Mouse (Mus musculus) right cerebral cortex, adult 2 months (tissue): ENCODE results near the gene Gsx2.

Experiments
- DNase-seq, 2 experiments: peaks; one replicate each; pipeline ENCODE4 v3.0.0; 2021 to 2022; ENCODE audit warnings: low spot score in 2 of 2

The Gsx2 gene

DNA sequence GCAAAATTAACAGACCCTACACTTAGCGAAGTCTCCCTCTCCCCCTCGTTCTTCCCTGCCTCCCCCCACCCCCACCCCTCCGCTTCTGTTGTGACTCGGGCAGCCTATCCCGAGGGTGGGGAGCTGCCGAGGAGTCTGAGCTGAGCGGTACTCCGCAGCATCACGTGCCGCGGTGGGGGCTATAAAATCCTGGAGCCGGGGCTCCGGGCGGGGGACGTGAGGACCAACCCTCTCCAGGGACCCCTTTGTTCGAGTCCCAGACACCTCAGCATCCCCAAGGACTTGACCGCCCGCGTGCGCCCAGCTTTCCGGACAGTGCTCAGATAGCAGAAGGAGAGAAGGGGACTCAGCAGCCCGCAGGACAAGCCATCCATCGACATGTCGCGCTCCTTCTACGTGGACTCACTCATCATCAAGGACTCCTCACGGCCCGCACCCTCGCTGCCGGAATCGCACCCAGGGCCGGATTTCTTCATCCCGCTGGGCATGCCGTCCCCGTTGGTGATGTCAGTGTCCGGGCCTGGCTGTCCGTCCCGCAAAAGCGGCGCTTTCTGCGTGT, at the start of gene Gsx2:
Gene Gsx2, plus strand, starts transcription at position 219 of the 559 bp plus-strand sequence.
- DNase-seq: no peak

DNA sequence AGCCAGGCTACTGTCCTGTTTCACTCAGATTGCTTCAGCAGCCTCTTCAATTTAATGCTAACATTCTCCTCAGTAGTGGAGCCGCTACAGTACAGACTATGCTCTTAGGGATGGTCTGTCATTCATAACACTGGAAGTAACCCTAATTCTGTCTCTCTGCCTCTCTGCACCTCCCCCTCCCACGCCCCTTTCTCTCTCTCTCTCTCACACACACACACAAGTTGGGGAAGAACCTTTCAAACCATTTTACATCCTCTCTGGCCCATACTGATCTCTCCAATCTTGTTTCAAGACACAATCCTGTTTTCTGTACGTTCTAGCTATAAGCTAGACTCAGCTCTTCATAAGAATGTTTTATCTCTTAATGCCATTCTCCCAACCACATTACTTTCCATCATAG, 39.9 kb upstream of the Gsx2 start:
- DNase-seq: no peak

DNA sequence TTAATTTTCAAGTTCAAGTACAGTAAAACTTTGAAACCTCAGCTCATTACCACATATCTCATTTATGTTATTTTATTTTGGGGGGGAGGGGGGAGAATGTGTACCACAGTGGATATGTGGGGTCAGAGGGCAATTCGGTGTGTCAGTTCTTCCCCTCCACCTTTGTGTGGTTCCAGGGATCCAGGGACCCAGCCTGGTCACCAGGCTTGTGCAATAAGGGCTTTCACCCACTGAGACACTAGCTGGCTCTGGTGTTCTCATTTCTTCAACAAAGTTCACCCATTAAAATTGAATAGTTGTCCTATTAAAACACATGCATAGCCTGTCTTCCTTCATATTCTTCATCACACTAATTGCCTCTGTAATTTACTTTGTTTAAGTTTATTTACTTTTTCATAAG, 36.1 kb upstream of the Gsx2 start:
- DNase-seq: no peak

DNA sequence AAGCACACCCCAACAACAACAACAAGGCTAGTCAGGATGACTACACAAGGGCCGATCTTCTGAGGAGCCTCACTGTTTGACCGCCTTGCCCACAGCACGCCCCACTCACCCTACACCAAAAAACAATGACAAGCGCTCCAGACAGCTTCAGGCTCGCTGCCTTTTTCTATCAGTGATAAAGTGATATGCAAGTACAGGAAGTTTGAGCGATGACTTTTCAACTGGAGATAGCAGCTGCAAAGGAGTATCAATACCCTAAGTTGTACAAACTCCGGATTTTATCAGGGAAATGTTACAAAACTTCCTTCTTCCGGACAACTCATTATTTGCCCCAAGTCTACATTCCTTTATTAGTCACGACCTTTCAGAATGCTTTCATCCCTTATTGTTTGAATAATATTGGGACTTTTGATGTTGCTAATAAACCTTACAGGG, 32.4 kb upstream of the Gsx2 start:
- no peak for DNase-seq

DNA sequence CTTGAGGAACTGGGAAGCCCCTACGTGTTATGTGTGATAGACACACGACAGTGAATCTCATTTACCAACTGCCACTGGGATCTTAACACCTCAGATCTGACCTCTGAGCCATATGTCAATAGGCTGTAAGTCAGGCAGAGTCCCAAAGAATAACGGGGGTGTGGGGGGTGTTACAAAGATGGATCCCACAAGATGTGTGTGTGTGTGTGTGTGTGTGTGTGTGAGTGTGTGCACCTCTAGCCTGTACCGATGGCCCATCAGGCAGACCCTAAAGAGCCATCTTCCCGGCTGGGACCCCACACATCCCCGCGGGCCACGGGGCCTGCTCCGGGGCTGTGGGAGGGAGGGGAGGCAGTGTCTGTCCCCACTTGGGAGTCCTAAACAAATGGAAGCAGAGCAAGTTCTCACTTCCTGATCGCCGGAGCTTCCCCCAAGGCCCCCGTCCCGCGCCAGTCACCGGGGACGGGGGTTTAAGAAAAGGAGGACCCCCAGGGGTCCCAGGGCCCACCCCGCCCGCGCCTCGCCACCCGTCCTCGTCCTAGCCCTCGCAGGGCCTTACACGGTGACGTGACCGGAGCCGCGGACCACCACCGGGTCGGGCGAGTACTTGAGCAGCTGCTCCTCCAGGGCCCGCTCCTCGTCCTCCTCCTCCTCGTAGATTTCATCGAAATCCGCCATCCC, 31.6 kb upstream of the Gsx2 start:
- peak in 1 of 2 experiments; percentile 23 for DNase-seq

DNA sequence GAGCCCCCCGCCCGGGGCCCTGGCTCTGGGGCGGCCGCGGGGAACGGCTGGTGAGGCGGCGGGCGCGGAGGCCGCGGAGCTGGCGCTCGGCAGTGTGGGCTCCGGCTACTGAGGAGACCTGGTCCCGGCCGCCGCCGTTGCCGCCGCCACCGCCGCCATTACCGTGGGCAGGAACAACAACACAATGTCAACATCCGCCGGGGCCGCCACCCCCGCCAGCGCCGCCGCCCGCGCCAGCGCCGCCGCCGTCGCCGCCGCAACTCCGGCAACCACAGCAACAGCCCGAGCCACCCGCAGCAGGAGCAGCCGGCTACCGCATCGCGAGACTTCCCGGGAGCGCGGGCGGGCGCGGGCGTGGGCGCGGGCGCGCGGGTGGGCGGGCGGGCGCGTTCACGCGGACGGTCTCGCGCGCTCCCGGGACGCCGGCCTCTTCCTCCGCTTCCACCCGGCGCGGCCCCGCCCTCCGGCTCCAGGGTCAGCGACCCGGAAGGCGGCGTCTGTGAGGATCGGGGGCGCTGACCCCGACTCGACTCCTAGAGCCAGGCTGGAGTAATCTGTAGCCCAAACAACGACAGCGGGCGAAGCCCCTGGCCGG, 31.0 kb upstream of the Gsx2 start, which contains the start of gene Chic2:
Gene Chic2, minus strand, starts transcription at position 465 of the 595 bp plus-strand sequence.
- peak; percentile 66 to 71 for DNase-seq

DNA sequence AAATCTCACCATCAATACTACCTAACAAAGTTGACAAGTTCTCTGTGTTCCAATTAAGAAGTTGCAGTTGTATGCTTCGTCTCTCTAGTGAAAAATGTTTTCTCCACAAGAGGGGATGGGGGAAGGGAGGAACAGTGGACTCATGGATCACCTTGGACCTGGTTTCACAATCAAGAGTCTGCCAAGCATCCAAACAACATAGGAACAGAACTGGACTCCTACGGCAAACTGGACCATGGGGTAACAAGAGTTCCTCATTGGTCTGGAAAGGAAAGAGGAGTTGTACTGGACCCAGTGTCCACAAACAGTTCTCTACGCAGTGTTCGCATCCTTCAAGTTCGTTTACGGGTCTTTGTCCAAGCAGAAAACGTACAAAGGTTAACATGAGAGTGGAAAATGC, 30.0 kb upstream of the Gsx2 start:
- DNase-seq: no peak

DNA sequence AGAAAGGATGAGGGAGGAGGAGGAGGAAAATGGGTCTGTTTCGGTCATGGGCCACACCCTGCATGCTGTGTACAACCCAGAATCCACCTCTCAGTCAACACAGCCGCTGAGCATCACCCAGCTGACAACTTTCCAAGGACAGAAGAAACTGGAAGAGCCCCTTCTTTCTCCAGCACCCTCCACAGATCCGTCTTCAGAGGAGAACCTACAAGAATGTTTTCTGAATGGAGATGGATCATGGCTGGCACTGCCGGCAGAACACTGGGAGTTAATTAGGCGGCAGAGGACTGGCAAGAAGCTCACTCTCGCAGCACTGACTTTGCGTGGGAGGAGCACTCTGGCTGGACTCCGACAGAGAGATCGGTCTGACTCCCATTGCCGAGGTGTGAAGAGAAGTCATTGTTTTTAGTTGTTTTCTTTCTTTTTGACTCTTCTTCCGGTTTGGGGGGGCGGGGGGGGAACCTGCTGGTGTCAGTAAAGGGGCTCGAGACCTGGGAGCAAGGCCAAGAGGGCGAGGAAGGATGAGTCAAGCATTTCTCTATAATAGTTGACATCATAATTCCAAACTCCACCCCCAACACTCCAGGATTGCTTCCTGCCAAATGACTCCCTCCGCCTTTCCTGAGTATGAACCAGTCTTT, 28.6 kb upstream of the Gsx2 start:
- peak in 1 of 2 experiments; percentile 43 for DNase-seq

DNA sequence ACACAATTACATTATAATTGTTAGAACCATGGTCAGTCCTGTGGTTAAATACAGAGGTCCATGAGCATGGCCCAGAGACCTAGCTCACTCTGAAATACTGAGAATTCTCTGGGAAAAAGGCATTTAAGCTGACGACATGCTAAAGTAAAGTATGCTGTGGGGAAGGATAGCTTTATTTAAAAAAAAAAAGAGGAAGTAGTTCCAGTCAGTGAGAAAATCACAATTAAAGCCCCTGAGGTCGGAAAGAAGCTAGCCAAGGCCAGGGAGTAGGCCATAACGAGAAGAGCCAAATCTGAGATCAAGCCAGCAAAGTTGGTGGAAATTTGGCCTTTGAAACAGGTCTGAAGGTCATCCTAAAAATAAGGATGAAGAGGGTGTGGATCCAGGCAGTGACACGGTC, 24.3 kb upstream of the Gsx2 start:
- no peak for DNase-seq

DNA sequence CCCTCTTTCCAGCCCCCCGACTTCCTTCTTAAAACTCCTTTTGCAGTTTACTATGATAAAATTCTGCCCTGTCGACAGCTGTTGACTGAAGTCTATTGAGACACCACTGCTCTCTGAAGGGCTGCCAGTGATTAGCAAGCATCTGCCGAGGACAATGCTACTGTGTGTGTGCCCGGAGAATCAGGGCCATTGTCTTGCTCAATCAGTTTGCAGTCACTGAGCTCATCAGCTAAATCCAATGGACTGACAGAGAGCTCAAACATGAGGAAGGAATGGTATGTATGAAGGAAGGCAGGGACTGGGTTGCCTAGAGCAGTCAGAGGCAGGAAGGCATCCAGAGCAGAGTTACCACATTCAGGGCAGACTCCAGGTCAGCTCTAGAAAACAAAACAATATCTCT, 12.2 kb upstream of the Gsx2 start:
- no peak for DNase-seq

DNA sequence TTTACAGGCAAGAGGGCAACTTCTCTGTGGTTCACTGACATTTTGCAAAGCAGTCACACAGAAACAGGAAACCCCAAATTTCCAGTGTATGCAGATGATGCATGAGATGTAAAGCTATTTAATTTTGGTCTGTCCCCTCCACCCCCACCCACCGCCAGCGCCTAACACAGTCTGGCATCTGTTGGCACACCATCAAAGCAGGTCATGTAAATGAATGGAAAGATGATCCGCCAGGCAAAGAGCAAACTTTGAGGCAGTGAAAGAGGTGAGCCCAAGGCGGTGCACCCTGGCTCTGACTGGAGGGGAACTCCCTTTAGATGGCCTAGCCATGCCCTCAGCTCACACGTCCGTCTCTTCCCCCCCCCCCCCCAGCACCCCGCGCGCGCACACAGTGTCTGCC, 8.7 kb upstream of the Gsx2 start:
- DNase-seq: no peak

DNA sequence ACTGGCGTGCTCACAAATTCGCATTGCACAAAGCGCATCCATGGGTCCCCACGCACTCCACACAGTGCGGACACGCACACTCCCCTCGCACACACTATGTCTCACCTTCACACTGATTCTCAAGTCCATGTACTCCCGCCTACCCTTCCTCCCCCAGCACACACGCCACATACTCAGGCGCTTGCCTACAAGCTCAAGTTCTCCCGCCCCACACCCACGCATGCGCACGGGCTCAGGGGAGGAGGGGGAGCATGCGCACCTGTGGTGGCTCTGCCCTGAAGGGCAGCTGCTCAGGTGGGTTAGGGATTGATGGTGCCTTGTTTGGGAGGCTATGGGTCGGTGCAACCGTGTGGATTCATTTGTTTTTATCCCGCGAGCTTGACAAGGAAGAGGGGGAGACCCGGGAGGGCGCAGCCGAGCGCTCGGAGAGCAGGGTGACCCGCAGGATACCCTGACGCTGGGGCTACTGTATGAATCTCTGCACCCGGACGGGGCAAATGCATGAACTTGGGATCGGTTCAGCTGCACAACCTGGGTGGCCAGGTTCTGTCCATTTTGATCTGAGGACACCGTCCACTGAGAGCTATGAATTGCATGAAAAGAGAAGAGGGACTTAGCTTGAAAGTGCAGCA, 8.2 kb upstream of the Gsx2 start:
- DNase-seq: peak in 1 of 2 experiments; percentile 50

DNA sequence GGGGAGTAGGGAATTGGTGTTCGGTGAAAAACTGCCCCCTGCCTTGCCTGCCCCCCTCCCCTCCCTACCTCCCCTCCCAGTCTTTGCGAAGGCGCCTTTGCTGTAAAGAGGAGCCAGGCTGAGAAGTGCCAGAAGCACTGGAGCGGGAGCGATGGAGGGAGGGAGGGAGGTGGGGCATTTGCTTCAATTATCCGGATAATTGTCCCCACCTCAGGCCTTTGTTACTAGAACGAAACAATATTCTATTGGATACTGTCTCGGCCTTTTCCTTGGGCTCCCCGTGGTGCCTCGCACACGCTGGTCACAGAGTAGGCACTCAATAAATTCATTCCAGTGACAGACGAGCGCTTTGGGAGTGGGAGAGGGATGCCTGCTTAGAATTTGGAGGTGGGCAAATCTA, 5.3 kb upstream of the Gsx2 start:
- DNase-seq: no peak

DNA sequence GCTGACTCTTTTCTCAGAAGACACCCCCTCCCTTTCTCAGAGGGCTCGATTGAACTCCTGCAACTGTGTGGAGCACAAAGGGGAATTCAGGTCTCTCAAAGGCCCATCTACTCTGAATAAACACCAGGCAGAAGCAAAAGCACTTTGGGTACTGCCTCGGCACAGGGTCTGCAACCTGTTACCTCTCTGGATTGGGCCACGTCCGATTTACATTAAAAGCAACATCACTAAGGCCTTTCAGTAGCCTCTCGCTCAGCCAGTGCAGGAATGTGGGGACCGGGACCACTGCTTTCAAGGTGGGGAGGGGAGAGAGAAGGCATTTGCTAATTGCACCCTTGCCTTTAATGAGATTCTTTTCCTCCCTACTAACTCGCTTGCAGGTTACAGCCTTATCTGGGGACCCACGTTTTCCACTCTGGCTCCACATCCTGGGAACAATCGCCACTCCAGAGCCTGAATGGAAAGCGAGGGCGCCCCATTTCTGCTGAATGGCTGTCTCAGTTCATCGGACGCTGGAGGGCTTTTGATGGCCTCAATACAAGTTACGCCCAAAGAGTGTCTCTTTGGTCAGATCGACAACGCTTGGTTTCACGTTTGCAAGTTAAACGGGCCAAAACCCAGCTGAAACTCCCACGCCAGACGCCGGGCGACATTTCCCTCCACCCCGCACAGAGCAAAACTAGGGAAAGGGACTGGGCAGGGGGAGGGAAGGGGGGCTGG, 4.6 kb upstream of the Gsx2 start:
- DNase-seq: no peak

DNA sequence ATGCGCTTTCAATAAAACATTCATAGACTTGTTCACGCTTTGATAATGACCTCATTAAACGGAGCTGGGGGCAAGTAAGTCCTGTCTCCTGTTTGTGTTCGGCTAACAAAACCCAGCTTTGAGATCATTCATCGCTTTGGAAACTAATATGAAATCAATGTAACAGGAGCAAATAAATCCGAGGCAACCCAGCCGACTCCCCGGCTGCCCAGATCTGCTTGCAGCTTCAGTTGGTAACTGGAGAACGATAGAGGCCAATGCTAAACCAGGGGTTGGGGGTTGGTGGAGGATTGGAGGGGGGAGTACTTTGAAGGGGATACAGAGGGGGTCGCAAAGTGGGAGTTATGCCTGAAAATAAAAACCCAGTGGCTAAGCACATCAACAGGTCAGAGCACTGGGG, 3.5 kb upstream of the Gsx2 start:
- DNase-seq: no peak

DNA sequence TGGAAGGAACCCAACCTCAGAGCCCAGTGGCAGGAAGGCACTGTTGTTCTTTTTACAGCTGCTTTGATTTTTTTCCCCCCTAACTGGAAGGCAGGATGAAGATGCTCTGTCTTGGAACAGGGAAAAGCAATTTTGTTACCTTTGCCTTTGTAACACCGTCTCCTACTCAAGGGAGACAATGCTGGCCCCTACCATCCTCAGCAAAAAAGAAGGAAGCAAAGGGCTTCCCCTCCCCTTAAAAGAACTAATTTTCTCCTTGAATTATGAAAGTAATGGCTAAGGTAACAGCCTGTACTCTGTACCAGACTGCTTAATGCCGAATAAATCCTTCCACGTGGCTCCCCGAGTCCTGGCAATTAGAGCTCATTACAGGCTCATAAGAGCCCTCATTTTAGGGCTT, 2.9 kb upstream of the Gsx2 start:
- no peak for DNase-seq

DNA sequence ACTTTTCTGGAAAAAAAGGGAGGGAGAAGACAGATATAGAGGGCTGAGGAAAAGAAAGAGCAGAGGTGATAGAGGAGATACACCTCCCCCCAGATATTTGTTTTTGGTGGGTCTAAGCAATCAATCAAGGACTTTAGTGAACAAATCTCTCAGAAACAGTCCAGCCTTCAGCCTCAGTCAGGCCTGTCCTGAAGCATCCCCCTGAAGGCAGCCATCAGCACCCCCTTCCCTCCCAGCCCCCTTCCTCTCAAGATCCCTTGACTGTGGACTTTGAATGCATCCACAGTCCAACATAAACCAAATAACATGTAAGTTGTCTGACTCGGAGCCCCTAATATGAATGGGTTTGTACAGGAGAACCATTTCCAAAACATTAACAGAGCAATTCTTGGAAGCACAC, 2.2 kb upstream of the Gsx2 start:
- no peak for DNase-seq

DNA sequence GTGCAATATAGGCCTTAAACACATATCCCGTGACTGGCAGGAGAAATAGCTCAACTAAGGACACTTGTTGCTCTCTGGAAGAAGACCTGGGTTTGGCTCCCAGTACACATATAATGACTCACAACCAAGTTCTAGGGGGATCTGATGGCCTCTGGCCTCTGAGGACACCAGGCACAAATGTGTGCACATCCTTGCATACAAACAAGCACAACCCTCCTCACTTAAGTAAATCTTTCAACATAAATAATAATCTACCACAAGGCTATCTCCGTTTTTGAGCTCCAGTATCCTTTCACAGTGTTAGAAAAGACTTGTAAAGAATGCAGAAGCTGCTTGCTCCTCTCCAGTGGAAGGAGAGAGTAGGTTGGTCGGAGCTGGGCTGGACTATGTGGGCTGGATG, 1.7 kb upstream of the Gsx2 start:
- DNase-seq: no peak

DNA sequence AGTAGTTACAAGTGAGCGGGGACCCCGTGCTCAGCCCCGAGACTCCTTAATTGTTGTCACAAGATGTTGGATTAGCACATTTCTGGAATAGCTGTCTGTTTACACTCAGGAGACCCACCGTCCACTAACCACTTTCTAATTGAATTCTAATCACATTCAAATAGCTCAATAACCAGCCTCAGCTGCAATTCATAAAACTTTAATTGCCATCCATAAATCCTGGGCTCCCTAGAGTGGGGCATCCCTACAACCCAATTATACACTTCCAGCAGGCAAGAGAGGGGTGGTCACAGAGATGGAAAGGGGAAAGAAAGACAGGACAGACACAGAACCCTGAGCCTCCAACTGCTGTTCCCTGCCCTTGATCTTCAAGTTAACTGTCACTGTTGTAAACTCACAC, 1.3 kb upstream of the Gsx2 start:
- DNase-seq: no peak

DNA sequence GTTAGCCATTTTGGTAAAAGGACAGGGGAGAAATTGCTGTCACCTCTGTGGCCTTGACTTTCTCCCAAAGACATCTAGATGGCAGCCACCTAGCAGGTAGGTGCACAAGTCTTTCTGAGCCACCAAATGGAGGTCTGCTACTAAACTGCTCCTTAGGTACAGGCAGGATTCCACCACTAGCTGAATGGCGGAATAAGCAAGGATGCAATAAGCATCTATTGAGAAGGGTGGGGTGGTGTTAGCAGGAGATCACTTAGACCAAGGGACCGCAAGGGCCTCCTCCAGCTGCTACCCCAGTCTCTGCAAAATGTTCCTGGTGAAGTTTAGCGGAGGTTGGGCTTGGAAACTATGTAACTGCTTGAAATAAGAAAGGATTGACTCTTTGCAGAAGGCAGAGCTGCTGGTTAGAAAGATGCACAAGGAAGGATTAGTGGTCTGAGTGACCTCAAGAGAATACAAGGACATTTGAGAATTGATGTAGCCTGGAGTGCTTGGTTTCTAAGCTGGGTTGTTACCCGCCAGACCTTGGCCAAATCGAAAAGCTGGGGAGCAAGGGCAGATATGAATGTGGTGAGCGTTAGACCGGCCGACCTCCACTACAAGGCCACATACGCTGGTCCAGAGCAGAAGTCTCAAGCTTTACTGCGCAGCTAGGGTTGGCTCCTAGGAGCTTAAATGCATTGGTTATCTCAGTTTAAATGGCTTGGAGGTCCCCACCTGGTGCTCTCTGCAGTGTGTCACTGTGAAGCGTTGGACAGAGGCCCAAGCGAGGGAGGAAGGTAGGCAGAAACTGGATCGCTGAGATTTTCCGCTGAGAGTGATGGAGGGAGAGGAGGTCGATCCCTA, 641 bp upstream of the Gsx2 start:
- DNase-seq: no peak
